Mouse (Mus musculus) hindbrain, embryonic 15.5 days (tissue): ENCODE data around the gene Slc22a8. TPM values are rescaled to one million over a fixed set of nuclear protein-coding genes. Genes with fewer than 3 reads are reported as not detected.
A peak's percentile ranks its signal among the peaks of the same experiment; 100 is the strongest.

Experiments
- ATAC-seq: fragments of 200-750 bp; cut with Nextera tagmentation; 2 replicates; pipeline ENCODE4 v1.8.0; 2017; ENCODE audit warnings: low read depth, moderate number of reproducible peaks, moderate TSS enrichment; ENCODE audit not compliant: low FRiP score
- H3K27ac ChIP-seq: fragments of 300-500 bp; sonication (generic); replicated peaks from 2 replicates; pipeline ENCODE4 v1.5.1; 2015; ENCODE audit warnings: mild to moderate bottlenecking, inconsistent platforms
- H3K27me3 ChIP-seq: fragments of 300-500 bp; sonication (generic); 2 replicates; pipeline ENCODE4 v1.6.1; 2015; ENCODE audit warnings: control low read depth, inconsistent platforms
- H3K36me3 ChIP-seq: fragments of 300-500 bp; sonication (generic); 2 replicates; pipeline ENCODE4 v1.6.1; 2015; ENCODE audit warnings: control low read depth, inconsistent platforms
- H3K4me1 ChIP-seq: fragments of 300-500 bp; sonication (generic); replicated peaks from 2 replicates; pipeline ENCODE4 v1.6.1; 2015; ENCODE audit warnings: control low read depth, inconsistent platforms
- H3K4me2 ChIP-seq: fragments of 300-500 bp; sonication (generic); 2 replicates; pipeline ENCODE4 v1.6.1; 2015; ENCODE audit warnings: moderate library complexity, mild to moderate bottlenecking, inconsistent platforms
- H3K4me3 ChIP-seq: fragments of 300-500 bp; sonication (generic); 2 replicates; pipeline ENCODE4 v1.5.1; 2015; ENCODE audit warnings: mild to moderate bottlenecking, inconsistent platforms
- H3K9ac ChIP-seq: fragments of 300-500 bp; sonication (generic); 2 replicates; pipeline ENCODE4 v1.6.1; 2015; ENCODE audit warnings: inconsistent platforms
- H3K9me3 ChIP-seq: fragments of 300-500 bp; sonication (generic); 2 replicates; pipeline ENCODE4 v1.6.1; 2016; ENCODE audit warnings: control low read depth, inconsistent platforms
- WGBS: fragments of 180-500 bp; shearing (Covaris S2); methylation state at CpG from one replicate; pipeline ENCODE4 v1.1.7; 2015; 5-methylcytosine and 5-hydroxymethylcytosine counted together
- polyA plus RNA-seq: library from polyadenylated mRNA; unstranded; fragments of >200 nt; fragmentation: Nextera tagmentation; extraction: Ambion mirVana; gene quantifications from 2 replicates; pipeline ENCODE4 v1.2.1, GENCODE M21; 2015

Slc22a8 gene
- polyA plus RNA-seq, 1 experiment from 2014 or later: 12.7 TPM

- no peaks in the 10 kb centered on the region for H3K27me3 ChIP-seq
- peaks cover 9% of the 10 kb centered on the region for H3K4me1 ChIP-seq
- no peaks in the 10 kb centered on the region for H3K9me3 ChIP-seq
- no peaks in the 10 kb centered on the region for H3K36me3 ChIP-seq
- H3K4me2 ChIP-seq: peak overlapping the region; percentile 74
- WGBS: 8% methylated on average over 24 of the region's 24 CpGs
- peak overlapping the region; percentile 31 for H3K27ac ChIP-seq
- H3K9ac ChIP-seq: peak overlapping the region; percentile 41
- ATAC-seq: peak; percentile 86
- peak overlapping the region; percentile 37 for H3K4me3 ChIP-seq
Measured at GRCm38 (mm10) chr19:8578293-8578969, 12.6 kb upstream of the Slc22a8 start.

DNA sequence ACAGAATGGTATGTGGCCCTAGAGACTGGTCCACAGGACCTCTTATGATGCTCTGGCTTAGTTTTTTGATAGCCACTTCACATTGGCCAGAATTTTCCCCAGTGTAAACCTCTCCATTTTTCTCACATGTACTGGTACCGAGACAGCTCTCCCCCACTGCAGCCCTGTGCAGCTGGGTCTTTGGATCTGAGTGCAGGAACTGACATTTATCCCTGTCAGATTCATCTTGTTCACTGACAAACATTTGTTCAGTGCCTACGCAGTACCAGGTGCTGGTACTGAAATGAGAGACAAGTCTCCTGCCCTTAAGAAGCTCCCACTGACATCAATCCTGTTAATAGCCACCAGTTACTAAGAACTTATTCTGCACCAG lies 12.1 kb upstream of the Slc22a8 start:
- Histone ChIP-seq H3K27me3 (no peaks in the 10 kb centered on the region), H3K9me3 (no peaks in the 10 kb centered on the region), H3K9ac (peak overlapping the region; percentile 41; the same call in 1 of the 2 replicates), H3K4me3 (peak overlapping the region; percentile 37), H3K27ac (peak overlapping the region; percentile 31), H3K4me2 (peak overlapping the region; percentile 74), H3K4me1 (peaks cover 9% of the 10 kb centered on the region), H3K36me3 (no peaks in the 10 kb centered on the region)
- no peak; the same call in 1 of the 2 replicates for ATAC-seq
- WGBS: 55% methylated on average over 2 of the region's 2 CpGs

DNA sequence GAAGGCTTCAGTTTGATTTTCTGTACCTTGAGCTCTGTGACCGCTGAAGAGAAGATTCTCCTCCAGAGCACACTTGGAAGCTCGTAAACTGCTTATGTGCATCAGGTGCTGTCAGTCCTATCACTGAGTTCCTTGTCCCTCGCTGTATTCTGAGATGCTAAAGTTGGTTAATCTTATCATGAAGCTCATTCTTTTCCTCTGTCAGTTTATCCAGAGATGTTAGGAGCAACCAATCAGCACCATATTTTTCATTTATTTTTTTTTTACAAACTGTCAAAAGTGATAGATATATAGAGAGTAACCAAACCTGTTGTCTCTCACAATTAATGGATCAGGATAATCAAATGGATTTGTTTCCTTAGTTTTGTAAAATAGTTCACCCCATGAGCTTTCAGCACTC lies 5.8 kb upstream of the Slc22a8 start:
- H3K9ac ChIP-seq: no peak overlapping the region
- H3K4me1 ChIP-seq: no peaks in the 10 kb centered on the region
- 90% methylated on average over 3 of the region's 3 CpGs for whole genome bisulfite sequencing
- no peaks in the 10 kb centered on the region for H3K9me3 ChIP-seq
- no peak overlapping the region for H3K4me2 ChIP-seq
- ATAC-seq: no peak
- no peak overlapping the region for H3K27ac ChIP-seq
- H3K36me3 ChIP-seq: no peaks in the 10 kb centered on the region
- H3K4me3 ChIP-seq: no peak overlapping the region
- H3K27me3 ChIP-seq: no peaks in the 10 kb centered on the region

GRCm38 (mm10) chr19:8585899-8586298 lies 5.2 kb upstream of the Slc22a8 start:
- Histone ChIP-seq H3K36me3 (no peaks in the 10 kb centered on the region), H3K27me3 (no peaks in the 10 kb centered on the region), H3K4me1 (no peaks in the 10 kb centered on the region), H3K9me3 (no peaks in the 10 kb centered on the region), H3K4me3 (no peak overlapping the region), H3K4me2 (no peak overlapping the region), H3K9ac (no peak overlapping the region), H3K27ac (no peak overlapping the region)
- 87% methylated on average over 2 of the region's 2 CpGs for WGBS
- ATAC-seq: no peak

GRCm38 (mm10) chr19:8586350-8586749 lies 4.7 kb upstream of the Slc22a8 start:
- WGBS: 48% methylated on average over 3 of the region's 3 CpGs
- no peaks in the 10 kb centered on the region for H3K36me3 ChIP-seq
- H3K27me3 ChIP-seq: no peaks in the 10 kb centered on the region
- no peak for ATAC-seq
- H3K9me3 ChIP-seq: no peaks in the 10 kb centered on the region
- no peak overlapping the region for H3K4me2 ChIP-seq
- no peak overlapping the region for H3K4me3 ChIP-seq
- H3K9ac ChIP-seq: no peak overlapping the region
- H3K4me1 ChIP-seq: no peaks in the 10 kb centered on the region
- H3K27ac ChIP-seq: no peak overlapping the region

GRCm38 (mm10) chr19:8587315-8587714 lies 3.7 kb upstream of the Slc22a8 start:
- no peaks in the 10 kb centered on the region for H3K36me3 ChIP-seq
- 52% methylated on average over 1 of the region's 1 CpGs for WGBS
- no peaks in the 10 kb centered on the region for H3K9me3 ChIP-seq
- H3K4me2 ChIP-seq: no peak overlapping the region
- no peak overlapping the region for H3K27ac ChIP-seq
- no peak overlapping the region for H3K9ac ChIP-seq
- no peaks in the 10 kb centered on the region for H3K4me1 ChIP-seq
- no peaks in the 10 kb centered on the region for H3K27me3 ChIP-seq
- ATAC-seq: no peak
- no peak overlapping the region for H3K4me3 ChIP-seq

- Histone ChIP-seq H3K27me3 (no peaks in the 10 kb centered on the region), H3K9ac (no peak overlapping the region), H3K4me2 (no peak overlapping the region; the same call in 1 of the 2 replicates), H3K4me3 (no peak overlapping the region), H3K9me3 (no peaks in the 10 kb centered on the region), H3K4me1 (no peaks in the 10 kb centered on the region), H3K36me3 (no peaks in the 10 kb centered on the region), H3K27ac (no peak overlapping the region)
- ATAC-seq: no peak
- 72% methylated on average over 2 of the region's 2 CpGs for WGBS
Measured at GRCm38 (mm10) chr19:8592155-8592554, 1.1 kb downstream of the Slc22a8 start.

DNA sequence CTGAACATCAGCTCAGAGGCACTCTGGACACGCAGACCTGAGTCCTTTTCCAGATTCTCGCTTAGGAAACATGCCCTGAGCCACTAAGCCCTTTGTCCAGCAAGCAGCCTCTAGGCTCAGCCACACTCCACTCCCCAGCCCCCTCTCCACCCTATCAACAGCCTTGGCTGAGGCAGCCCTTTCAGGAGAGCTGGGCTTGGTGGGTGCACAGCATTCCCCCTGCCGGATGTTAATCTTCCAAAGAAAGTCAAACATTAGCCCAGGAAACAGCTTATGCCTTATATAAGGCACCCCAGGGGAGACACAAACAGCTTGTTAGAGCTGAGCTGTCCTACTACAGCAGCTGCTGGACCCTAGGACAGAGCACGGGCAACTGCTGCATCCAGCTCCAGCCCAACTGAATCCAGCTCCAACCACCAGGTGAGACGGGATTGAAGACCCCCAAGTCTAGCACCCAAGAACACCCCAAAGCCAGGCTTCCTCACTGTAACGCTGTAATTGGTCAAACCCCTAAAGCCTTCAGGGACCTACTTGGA lies 1.9 kb downstream of the Slc22a8 start:
- H3K9ac ChIP-seq: no peak overlapping the region
- H3K36me3 ChIP-seq: no peaks in the 10 kb centered on the region
- H3K4me3 ChIP-seq: no peak overlapping the region
- H3K27ac ChIP-seq: no peak overlapping the region
- no peak for ATAC-seq
- H3K9me3 ChIP-seq: no peaks in the 10 kb centered on the region
- 71% methylated on average over 6 of the region's 6 CpGs for WGBS
- no peaks in the 10 kb centered on the region for H3K27me3 ChIP-seq
- no peak overlapping the region for H3K4me2 ChIP-seq
- no peaks in the 10 kb centered on the region for H3K4me1 ChIP-seq

DNA sequence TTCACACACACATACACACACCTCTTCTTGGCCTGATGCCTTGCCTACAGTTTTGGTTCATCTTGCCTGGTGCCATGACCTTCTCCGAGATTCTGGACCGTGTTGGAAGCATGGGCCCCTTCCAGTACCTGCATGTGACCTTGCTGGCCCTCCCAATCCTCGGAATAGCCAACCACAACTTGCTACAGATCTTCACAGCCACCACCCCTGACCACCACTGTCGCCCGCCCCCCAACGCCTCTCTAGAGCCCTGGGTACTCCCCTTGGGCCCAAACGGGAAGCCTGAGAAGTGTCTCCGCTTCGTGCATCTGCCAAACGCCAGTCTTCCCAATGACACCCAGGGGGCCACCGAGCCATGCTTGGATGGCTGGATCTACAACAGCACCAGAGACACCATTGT lies 2.8 kb downstream of the Slc22a8 start:
- 85% methylated on average over 11 of the region's 11 CpGs for WGBS
- no peak for ATAC-seq

DNA sequence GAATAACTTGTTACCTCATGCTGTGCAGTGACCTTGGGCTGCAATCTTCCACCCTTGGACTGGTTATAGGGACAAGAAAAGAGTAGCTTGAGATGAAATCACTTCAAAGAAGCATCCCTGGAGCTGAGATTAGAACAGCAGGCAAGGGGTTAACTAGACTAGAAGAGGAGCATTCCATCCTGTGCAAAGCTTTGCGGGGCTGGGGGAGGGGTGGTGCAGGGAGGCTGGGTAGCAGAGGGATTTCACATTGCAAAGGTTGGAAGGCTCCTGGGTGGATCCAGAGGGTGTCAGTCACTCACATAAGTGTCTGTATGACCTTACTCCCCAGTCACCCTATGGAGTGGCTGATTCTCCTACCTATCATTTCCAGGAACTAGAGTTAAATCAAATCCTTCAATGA lies 3.5 kb downstream of the Slc22a8 start:
- Histone ChIP-seq H3K4me3 (no peak overlapping the region), H3K4me1 (no peaks in the 10 kb centered on the region), H3K36me3 (no peaks in the 10 kb centered on the region), H3K27me3 (no peaks in the 10 kb centered on the region), H3K9ac (no peak overlapping the region), H3K4me2 (no peak overlapping the region), H3K9me3 (no peaks in the 10 kb centered on the region), H3K27ac (no peak overlapping the region)
- 5% methylated on average over 1 of the region's 1 CpGs for WGBS
- ATAC-seq: no peak

More for the DNA sequence above, 2.8 kb downstream of the Slc22a8 start:
- no peak overlapping the region for H3K27ac ChIP-seq
- H3K27me3 ChIP-seq: no peaks in the 10 kb centered on the region
- no peak overlapping the region for H3K4me3 ChIP-seq
- H3K9me3 ChIP-seq: no peaks in the 10 kb centered on the region
- no peaks in the 10 kb centered on the region for H3K4me1 ChIP-seq
- H3K9ac ChIP-seq: no peak overlapping the region
- no peaks in the 10 kb centered on the region for H3K36me3 ChIP-seq
- H3K4me2 ChIP-seq: no peak overlapping the region

- Histone ChIP-seq H3K27me3 (no peaks in the 10 kb centered on the region), H3K4me3 (no peak overlapping the region), H3K4me2 (no peak overlapping the region), H3K9ac (no peak overlapping the region), H3K9me3 (no peaks in the 10 kb centered on the region), H3K4me1 (no peaks in the 10 kb centered on the region), H3K36me3 (no peaks in the 10 kb centered on the region), H3K27ac (no peak overlapping the region)
- ATAC-seq: no peak
- WGBS: 61% methylated on average over 4 of the region's 4 CpGs
Measured at GRCm38 (mm10) chr19:8597269-8597668, 6.2 kb downstream of the Slc22a8 start.

GRCm38 (mm10) chr19:8599229-8599628 lies 8.2 kb downstream of the Slc22a8 start:
- Histone ChIP-seq H3K27me3 (no peaks in the 10 kb centered on the region), H3K9me3 (no peaks in the 10 kb centered on the region), H3K4me1 (no peaks in the 10 kb centered on the region), H3K36me3 (no peaks in the 10 kb centered on the region), H3K4me2 (no peak overlapping the region), H3K9ac (no peak overlapping the region), H3K4me3 (no peak overlapping the region), H3K27ac (no peak overlapping the region)
- 80% methylated on average over 2 of the region's 2 CpGs for WGBS
- no peak for ATAC-seq

DNA sequence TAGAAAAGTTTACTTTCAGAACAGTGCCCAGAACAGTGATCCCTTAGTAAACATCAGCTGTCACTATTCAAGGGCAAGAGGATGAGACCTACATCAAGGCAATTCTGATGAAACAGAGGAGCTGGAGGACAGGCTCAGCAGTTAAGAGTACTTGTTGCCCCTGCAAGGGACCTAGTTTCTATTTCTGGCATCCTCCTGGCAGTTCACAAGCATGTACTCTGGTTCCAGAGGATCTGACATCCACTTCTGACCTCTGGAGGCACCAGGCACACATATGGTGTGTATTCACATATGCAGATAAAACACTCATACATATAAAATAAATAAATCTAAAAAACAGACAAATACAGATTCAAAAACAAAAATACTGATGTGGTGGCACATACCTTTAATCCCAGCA lies 10.9 kb downstream of the Slc22a8 start:
- H3K4me1 ChIP-seq: no peaks in the 10 kb centered on the region
- ATAC-seq: no peak
- no peaks in the 10 kb centered on the region for H3K9me3 ChIP-seq
- no peak overlapping the region for H3K9ac ChIP-seq
- H3K4me3 ChIP-seq: no peak overlapping the region
- H3K4me2 ChIP-seq: no peak overlapping the region
- no peak overlapping the region for H3K27ac ChIP-seq
- H3K27me3 ChIP-seq: no peaks in the 10 kb centered on the region
- no peaks in the 10 kb centered on the region for H3K36me3 ChIP-seq
